Mouse (Mus musculus) liver, embryonic 14.5 days (tissue): ENCODE measurements at regions not wholly inside any gene's neighbourhood (a gene's known extent, or its start where the extent isn't known, plus 50 kb on each side); places are given as distances from the start of the nearest gene placed in this dataset.

Source experiments
- CTCF ChIP-seq: IDR thresholded peaks from 2 replicates; pipeline ENCODE4 v1.5.1; 2016; ENCODE audit warnings: antibody characterized with exemption, low read depth, control low read depth
- EP300 ChIP-seq: IDR thresholded peaks from 2 replicates; pipeline ENCODE4 v1.6.1; 2016; ENCODE audit warnings: antibody characterized with exemption, low read depth

DNA sequence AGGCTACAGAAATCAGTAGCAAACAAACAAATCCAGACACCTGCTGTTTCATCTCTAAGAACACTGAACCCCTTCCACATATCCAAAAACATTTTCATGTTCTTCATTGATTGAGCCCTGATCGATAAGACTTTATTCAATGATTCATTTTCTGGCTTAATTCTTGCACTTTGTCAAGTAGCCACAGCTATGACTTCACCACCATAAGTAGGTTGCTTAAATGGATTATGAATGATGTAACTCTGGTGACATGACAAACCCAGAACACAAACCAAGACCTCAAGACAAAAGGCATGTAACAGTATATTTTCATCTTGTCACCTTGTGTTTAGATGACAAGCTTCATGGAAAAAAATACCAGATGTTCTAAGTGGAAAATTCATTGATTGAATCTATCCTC lies 123.1 kb upstream of the Cd180 start:
- TF ChIP-seq CTCF (no peak), EP300 (no peak)
